Mouse (Mus musculus) small intestine, adult 2 months (tissue): ENCODE results near the gene Dusp18.

Experiments used
- CTCF ChIP-seq: fragments of 200-500 bp; IDR thresholded peaks from 2 replicates; pipeline ENCODE4 v1.5.1; 2012; ENCODE audit warnings: low read depth, mild to moderate bottlenecking, control low read depth, inconsistent platforms, low read length, moderate library complexity, mixed read lengths; ENCODE audit not compliant: insufficient replicate concordance, insufficient read length; ENCODE audit errors: extremely low read depth
- POLR2A ChIP-seq: fragments of 200-500 bp; IDR thresholded peaks from 2 replicates; pipeline ENCODE4 v1.6.1; 2012; ENCODE audit warnings: low read depth, mild to moderate bottlenecking, control low read depth, inconsistent platforms, low read length, moderate library complexity

- TF ChIP-seq CTCF (no peak), POLR2A (no peak)
Observed at GRCm38 (mm10) chr11:3909236-3909635, 14.2 kb downstream of the Dusp18 start.
